8 mouse cellular contexts compared by ENCODE assay signal in genomic region chr17:28882316-28882715, GRCm38 (mm10). TPM values are rescaled to one million over a fixed set of nuclear protein-coding genes. Genes with fewer than 3 reads are reported as not detected.
DNase-seq lines count a peak whose midpoint lies in the region; ATAC-seq and TF ChIP-seq lines count a peak whose summit lies in the region.

No protein-coding gene starts in this region.

- DNase-seq in A20 (ENCODE audit: low read depth, low spot score) (peak; percentile 86), NIH3T3 (ENCODE audit: low read depth) (peak; percentile 78)
- DNase-seq in kidney, postnatal 25 days: peak; percentile 73 to 74
- peak; percentile 71 to 74 for DNase-seq in right cerebral cortex, postnatal 10 days (ENCODE audit: low spot score in 2 of 2)
- no peak for DNase-seq in cerebellum, adult 2 months

- no peak overlapping the region for H3K9ac ChIP-seq in embryonic facial prominence, embryonic 15.5 days
- no peak overlapping the region for H3K9ac ChIP-seq in heart, embryonic 14.5 days (ENCODE audit: low read length)

- peaks cover 5% of the 10 kb centered on the region; the same call in 1 of the 2 replicates for H3K27me3 ChIP-seq in embryonic facial prominence, embryonic 15.5 days
- peaks cover 15% of the 10 kb centered on the region for H3K27me3 ChIP-seq in heart, embryonic 14.5 days (ENCODE audit: control insufficient read depth, insufficient read depth, low read length)
- no peaks in the 10 kb centered on the region for H3K27me3 ChIP-seq in cerebellum, adult 2 months (ENCODE audit: control insufficient read depth, insufficient read depth, low read length)

- H3K4me1 ChIP-seq in embryonic facial prominence, embryonic 15.5 days: peaks cover 8% of the 10 kb centered on the region
- H3K4me1 ChIP-seq in heart, embryonic 14.5 days (ENCODE audit: control insufficient read depth in 2 of 2, insufficient read depth in 2 of 2, low read length in 2 of 2): no peaks in the 10 kb centered on the region
- H3K4me1 ChIP-seq in cerebellum, adult 2 months (ENCODE audit: control insufficient read depth, insufficient read depth, low read length): no peaks in the 10 kb centered on the region

- TF ChIP-seq CTCF in cerebellum, adult 2 months (IDR thresholded peaks at IDR 0.05; ENCODE audit: borderline replicate concordance, insufficient read depth, low read depth, low read length): no peak

- no peak overlapping the region for H3K27ac ChIP-seq in embryonic facial prominence, embryonic 15.5 days (replicated peaks)
- H3K27ac ChIP-seq in heart, embryonic 14.5 days (replicated peaks in 1 of 2; ENCODE audit: control insufficient read depth in 1 of 2, insufficient read depth in 1 of 2, low read depth in 2 of 2, low read length in 2 of 2): no peak overlapping the region
- no peak overlapping the region for H3K27ac ChIP-seq in cerebellum, adult 2 months (ENCODE audit: insufficient read depth, low read length)

- WGBS in embryonic facial prominence, embryonic 15.5 days: 2% methylated on average over 12 of the region's 12 CpGs
- 4% methylated on average over 12 of the region's 12 CpGs for WGBS in heart, embryonic 14.5 days
- 6% methylated on average over 12 of the region's 12 CpGs for WGBS in cerebellum, adult 2 months

- ATAC-seq in embryonic facial prominence, embryonic 15.5 days (ENCODE audit: insufficient number of reproducible peaks, low FRiP score, low TSS enrichment, low read depth): no peak
- no peak for ATAC-seq in heart, embryonic 14.5 days (ENCODE audit: insufficient number of reproducible peaks, insufficient read depth, low FRiP score, low read depth)
- peak; percentile 87 for ATAC-seq in megakaryocyte, adult 5-6 weeks (ENCODE audit: poor library complexity, severe bottlenecking)

- H3K9me3 ChIP-seq in embryonic facial prominence, embryonic 15.5 days (replicated peaks): no peaks in the 10 kb centered on the region
- H3K9me3 ChIP-seq in heart, embryonic 14.5 days (ENCODE audit: control insufficient read depth, low read length): no peaks in the 10 kb centered on the region

- H3K4me2 ChIP-seq in embryonic facial prominence, embryonic 15.5 days (replicated peaks): peak overlapping the region; percentile 33
- peak overlapping the region; percentile 47 for H3K4me2 ChIP-seq in heart, embryonic 14.5 days (ENCODE audit: low read length)

- no peaks in the 10 kb centered on the region for H3K36me3 ChIP-seq in embryonic facial prominence, embryonic 15.5 days
- H3K36me3 ChIP-seq in heart, embryonic 14.5 days (ENCODE audit: control insufficient read depth, insufficient read depth, low read length): no peaks in the 10 kb centered on the region

- TF ChIP-seq POLR2A in cerebellum, adult 2 months (IDR thresholded peaks at IDR 0.05; ENCODE audit: borderline replicate concordance, insufficient read depth, low read length): no peak

- H3K4me3 ChIP-seq in embryonic facial prominence, embryonic 15.5 days (replicated peaks): no peak overlapping the region
- H3K4me3 ChIP-seq in heart, embryonic 14.5 days (ENCODE audit: control insufficient read depth in 1 of 2, insufficient read depth in 1 of 2, low read depth in 1 of 2, low read length in 2 of 2): no peak overlapping the region
- H3K4me3 ChIP-seq in cerebellum, adult 2 months (replicated peaks; ENCODE audit: insufficient read depth, low read depth, low read length): no peak overlapping the region

RNA-seq across cellular contexts. Expression of gene Pnpla1, which starts 24.1 kb away (rescaled TPM):
- polyA plus RNA-seq in embryonic facial prominence, embryonic 15.5 days (2015; fragmentation: Nextera tagmentation; extraction: Ambion mirVana): 6.7 and 7.9 TPM in 2 replicates
- polyA plus RNA-seq in heart, embryonic 14.5 days (2014; fragmentation: Nextera tagmentation; extraction: Ambion mirVana): 0.11 TPM in 1 of 2 replicates, not detected in the other
- total RNA-seq in megakaryocyte, adult 5-6 weeks (2015): 0.11 and 0.58 TPM in 2 replicates
- 0.57 and 0.92 TPM in 2 replicates for total RNA-seq in megakaryocyte, adult 5-6 weeks (2017)
- polyA plus RNA-seq in cerebellum, adult 2 months (2012; rRNA removed): 0.03 and 0.05 TPM in 2 replicates

RNA-seq across cellular contexts. Expression of gene 4930539E08Rik, which starts 32.8 kb away (rescaled TPM):
- polyA plus RNA-seq in embryonic facial prominence, embryonic 15.5 days (2015; fragmentation: Nextera tagmentation; extraction: Ambion mirVana): 0.28 and 0.45 TPM in 2 replicates
- polyA plus RNA-seq in heart, embryonic 14.5 days (2014; fragmentation: Nextera tagmentation; extraction: Ambion mirVana): 0.09 TPM in 2 replicates
- total RNA-seq in megakaryocyte, adult 5-6 weeks (2015): 0.18 TPM in 1 of 2 replicates, not detected in the other
- 0.08 and 0.40 TPM in 2 replicates for total RNA-seq in megakaryocyte, adult 5-6 weeks (2017)
- polyA plus RNA-seq in cerebellum, adult 2 months (2012; rRNA removed): 0.36 and 0.74 TPM in 2 replicates

Comparison
In these comparisons a context has a peak if more than half of its experiments do, and no peak if none do; other contexts are left out.
1. DNase-seq: peak in A20 (single experiment), NIH3T3 (single experiment), kidney, postnatal 25 days (2 of 2) and right cerebral cortex, postnatal 10 days (2 of 2); none in cerebellum, adult 2 months (0 of 2).